Mouse (Mus musculus) liver (tissue): ENCODE data around the gene Mras.

Experiments
- DNase-seq: peaks from one replicate; pipeline ENCODE4 v3.0.0-alpha.2; 2020; ENCODE audit warnings: mixed read lengths

Mras gene

DNA sequence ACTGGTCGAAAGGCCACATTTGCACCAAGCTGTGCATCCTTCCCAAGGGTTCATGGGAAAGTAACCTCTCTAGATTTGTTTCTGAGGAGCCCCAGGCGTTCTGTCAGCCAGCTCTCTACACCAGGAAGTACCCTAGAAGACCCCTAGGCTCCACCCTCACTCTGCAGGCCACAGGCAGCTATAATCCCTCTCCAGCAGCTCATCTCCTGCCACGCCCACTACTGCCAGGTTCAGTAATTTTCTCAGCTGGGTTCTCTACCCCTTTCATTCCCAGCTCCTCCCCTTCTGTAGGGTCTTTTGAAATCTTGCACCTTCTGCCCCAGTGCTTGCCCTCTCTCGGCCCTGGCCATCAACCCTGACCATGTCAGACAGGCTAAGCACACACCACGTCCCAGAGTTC, 81.2 kb downstream of the Mras start:
- no peak for DNase-seq

- DNase-seq, result no peak
Observed at GRCm38 (mm10) chr9:99354796-99355195, 82.4 kb downstream of the Mras start.

DNA sequence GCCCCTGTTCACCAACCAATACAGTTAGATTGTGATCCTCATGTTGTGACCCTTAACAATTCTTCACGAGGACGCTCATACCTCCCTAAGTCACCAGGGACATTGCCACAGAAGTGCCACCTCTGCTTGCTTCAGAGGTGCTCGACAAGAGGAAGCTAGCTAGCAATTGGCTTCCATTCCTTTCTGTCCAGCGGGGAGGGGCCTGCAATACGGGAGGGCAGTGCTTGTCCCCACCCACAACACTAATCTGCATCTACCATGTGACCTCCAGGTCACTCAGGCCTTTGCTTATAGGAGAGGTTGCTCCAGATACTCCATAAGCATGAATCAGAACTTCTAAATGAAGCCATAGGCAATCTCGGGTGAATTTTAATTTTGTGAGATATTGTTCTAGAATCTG, 83.8 kb downstream of the Mras start:
- no peak for DNase-seq

DNA sequence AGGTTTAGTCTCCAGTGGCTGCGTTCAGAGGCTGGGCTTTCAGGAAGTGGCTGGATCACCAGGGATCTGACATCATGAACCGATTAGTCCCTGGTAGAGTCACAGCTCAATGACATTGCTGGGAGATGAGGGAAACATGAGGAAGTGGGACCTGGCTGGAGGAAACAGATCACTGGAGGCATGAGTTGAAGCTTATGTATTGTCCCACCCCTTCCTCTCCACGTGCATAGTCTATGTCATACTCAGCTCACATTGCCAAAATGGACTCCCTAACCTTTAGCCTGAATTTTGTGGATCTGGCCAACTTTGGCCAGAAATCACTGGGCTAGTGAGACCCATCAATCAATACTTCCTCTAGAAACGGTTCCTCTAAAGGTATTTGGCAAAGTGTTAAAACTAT, 84.2 kb downstream of the Mras start:
- no peak for DNase-seq

DNA sequence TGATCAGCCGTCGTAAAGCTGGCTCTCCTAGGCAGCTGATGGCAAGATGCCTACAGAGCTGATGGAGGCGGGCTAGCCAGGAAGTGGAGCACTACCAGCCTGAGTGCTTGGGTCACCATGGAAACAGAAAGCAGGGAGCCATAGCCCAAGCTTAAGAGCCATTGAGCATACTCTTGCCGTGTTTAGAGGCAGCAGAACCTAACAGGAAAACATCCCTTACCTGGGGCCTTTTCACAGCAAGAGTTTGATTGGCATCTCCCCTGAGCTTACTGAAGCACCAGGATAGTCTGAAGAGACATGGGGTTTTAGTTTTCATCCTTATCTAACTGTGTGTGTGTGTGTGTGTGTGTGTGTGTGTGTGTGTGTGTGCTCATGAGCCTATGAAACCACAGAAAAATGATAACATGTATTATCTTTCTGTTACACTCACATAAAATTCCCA, 91.8 kb downstream of the Mras start:
- DNase-seq, result no peak

DNA sequence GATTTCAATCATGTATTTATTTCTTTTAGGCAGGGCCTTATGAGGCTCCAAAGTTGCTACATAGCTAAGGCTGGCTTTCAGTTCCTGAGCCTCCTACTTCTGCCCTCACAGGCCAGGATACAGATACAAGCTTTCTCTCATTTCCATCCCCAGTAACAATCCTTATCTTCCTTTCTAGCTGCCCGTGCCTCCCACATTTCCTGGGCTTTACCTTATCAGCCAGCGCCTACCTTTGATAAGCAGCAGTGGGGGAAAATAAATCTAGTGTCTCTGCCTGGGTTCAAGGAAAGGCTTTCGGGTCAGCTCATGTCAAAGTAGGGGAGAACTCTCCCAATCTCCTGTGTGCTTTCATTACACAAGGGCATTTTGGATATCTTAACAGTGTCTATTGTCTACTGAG, 95.6 kb downstream of the Mras start:
- no peak for DNase-seq

DNA sequence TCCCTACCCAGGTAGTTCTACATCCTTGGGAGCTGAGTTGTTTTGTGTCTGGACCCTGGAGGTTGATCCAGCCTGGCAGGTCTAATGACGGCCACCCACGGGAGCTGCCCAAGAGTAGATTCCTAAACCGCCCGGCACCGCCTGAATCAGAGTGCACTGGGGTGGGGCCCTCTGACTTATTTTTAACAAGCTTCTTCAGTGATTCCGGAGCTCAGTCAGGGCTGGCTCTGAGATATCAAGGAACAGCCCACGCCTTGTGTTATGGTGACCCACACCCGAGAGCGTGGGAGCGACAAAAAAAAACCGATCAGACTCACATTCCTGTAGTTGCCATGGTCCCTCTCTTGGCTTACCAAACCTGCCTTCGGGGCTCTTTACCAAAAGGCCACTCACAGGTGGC, 97.1 kb downstream of the Mras start:
- no peak for DNase-seq

GRCm38 (mm10) chr9:99339182-99339581, 98.0 kb downstream of the Mras start:
- DNase-seq, result no peak

GRCm38 (mm10) chr9:99338293-99338692, 98.9 kb downstream of the Mras start:
- DNase-seq, result no peak

DNA sequence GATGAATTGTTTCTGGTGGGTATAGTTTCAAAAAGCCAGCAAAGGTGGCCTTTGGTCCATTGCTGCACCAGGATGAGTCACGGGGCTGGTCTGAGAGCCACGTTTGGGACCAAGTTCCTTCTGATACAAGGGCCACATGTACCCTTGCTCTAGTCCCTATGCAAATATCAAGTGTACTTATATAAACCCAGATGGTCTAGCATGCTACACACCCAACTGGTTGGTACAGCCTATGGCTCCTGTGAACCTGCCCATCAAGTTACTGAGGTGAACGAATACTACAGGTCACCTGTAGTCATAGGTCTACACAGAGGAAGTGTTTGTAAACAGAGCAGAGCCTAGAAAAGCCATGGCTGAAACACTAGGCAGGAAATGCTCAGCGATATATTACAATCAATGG, 100.6 kb downstream of the Mras start:
- no peak for DNase-seq
